Mouse (Mus musculus) heart, postnatal 4 days (tissue): ENCODE results near the gene Elmo3. TPM values are rescaled to one million over a fixed set of nuclear protein-coding genes. Genes with fewer than 3 reads are reported as not detected.

Source experiments
- DNase-seq: peaks from one replicate; pipeline ENCODE4 v3.0.0; 2021
- total RNA-seq, 2 experiments: library from RNA; stranded (reverse); gene quantifications; 2 replicates each; pipeline ENCODE4 v1.2.3; 2021

Gene Elmo3
- total RNA-seq, 2 experiments from 2014 or later = 1.5 to 2.1 TPM

DNA sequence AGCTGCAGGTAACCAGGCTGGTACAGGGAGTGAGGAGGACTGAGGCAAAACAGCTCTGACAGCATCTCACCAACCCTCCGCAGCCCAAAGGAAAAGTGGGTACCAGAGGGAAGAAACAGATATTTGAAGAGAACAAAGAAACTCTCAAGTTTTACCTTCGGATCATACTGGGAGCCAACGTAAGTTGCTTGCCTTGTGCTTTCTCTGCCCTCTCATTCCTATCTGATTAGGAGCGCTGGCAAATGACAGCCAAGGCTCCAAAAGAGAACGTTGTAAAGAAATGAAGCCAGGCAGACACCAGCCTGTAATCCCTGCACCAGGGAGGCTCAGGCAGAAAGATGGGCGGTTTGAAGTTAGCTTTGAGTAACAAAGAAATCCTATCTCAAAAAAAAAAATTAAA, 21.6 kb downstream of the Elmo3 start:
- DNase-seq = no peak

DNA sequence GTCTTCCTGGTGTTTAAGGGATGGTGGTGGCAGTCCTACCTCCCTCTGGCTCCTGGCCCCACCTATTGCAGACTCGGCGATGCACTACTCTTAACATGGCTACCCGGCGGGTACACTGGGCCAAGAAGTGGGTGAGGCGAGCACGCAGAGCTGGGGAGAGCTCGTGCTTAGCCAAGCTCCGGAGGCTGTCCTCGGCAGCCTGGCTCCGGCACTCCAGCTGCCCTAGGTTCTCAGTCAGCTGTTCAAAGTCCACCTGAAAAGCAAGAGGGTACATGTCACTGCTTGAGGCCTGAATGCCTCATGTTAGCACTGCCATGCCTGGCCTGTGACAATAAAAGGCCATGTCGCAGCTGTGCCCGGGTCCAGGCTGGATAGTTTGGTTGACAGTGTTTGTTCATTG, 24.9 kb downstream of the Elmo3 start:
- DNase-seq = no peak

DNA sequence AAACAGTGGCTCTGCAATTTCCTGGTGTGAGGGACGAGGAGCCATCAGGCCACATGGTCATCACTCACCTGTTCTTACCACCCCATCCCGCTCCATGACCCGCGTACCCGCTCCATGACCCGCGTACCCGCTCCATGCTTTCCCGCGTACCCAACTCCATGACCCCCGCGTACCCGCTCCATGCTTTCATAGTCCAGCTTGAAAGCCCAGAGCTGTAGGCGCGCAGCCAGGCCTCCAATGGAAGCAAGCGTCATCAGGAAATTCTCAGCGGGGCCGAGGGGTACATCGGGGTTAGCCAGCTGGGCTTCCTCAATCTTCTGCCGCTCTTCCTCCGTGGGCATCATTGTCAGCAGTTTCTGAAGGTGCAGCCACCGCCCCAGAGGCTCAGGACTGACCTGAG, 26.1 kb downstream of the Elmo3 start:
- DNase-seq = no peak

GRCm38 (mm10) chr8:105331931-105332330, 26.5 kb downstream of the Elmo3 start:
- no peak for DNase-seq

- DNase-seq = no peak
Observed at GRCm38 (mm10) chr8:105332523-105332922, 27.1 kb downstream of the Elmo3 start.

GRCm38 (mm10) chr8:105336373-105337130, 31.2 kb downstream of the Elmo3 start:
- no peak for DNase-seq

DNA sequence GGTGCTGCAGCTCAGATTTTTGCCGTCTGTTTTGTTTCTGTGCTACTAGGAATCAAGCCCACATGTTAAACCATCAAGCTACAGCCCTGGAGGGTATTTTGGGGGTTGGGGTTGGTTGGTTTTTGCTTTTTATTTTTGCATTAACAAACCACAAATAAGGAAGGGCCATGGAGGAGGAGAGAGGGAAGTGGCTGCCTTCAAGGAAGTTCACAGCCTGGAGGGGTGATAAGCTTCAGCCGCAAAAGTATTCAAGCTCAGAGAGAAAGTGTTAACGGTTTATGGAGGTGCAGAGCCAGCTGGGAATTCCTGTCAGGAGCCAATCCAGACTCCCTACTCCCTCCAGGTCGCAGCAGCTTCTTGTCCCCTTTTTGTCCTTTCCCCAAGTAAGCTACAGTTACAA, 33.6 kb downstream of the Elmo3 start:
- no peak for DNase-seq

DNA sequence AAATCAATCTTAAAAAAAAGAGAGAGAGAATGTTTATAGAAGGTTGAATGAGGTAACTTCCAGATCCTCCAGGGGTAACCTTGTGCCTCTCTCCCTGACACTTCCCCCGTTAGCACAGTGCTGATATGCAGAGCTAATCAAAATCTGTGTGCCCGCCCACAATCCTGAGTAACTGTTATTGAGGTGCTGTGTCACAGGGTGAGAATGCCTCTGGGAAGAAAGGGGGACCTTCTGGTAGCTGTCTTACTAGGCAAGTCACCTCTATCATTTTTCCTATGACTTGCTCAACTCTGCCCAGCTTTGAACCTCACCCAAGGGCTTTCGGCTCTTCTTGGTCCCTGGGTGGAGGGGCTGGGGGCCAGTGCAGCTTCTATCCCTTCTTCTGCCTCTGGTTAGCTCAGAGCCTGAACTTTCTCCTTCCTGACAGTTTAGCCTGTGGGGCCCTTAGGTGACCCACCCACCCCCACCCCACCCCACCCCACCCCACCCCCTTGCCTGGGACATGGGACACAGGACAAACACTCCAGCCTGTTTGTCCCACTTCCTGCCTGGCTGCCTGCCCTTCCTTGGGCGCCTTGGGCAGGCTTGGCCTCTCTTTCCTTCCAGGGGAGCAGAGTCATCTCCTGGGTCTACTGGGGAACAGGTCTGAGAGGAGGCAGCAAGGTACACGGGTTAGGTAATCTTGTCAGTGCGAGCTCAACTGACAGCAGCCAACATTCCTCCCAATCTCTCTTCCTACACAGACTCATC, 34.7 kb downstream of the Elmo3 start:
- DNase-seq = no peak

DNA sequence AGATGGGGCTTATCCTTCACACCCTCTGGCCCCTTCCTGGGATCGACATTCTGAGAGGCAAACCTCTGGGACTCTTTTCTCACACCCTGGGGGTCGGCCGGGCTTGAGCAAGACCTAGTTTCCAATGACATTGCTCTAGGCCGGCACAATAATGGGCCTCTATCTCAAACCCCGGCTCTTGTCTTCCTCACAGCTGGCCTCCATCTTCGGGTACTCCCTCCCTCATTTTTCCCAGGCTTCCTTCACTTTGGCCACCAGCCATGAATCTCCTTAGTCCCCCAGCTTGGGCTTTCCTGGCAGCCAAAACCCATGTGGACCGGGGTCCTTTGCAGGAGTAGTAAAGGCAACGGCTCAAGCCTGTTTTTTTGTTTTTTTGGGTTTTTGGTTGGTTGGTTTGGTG, 36.0 kb downstream of the Elmo3 start:
- peak; percentile 46 for DNase-seq

GRCm38 (mm10) chr8:105342768-105343167, 37.4 kb downstream of the Elmo3 start:
- no peak for DNase-seq

DNA sequence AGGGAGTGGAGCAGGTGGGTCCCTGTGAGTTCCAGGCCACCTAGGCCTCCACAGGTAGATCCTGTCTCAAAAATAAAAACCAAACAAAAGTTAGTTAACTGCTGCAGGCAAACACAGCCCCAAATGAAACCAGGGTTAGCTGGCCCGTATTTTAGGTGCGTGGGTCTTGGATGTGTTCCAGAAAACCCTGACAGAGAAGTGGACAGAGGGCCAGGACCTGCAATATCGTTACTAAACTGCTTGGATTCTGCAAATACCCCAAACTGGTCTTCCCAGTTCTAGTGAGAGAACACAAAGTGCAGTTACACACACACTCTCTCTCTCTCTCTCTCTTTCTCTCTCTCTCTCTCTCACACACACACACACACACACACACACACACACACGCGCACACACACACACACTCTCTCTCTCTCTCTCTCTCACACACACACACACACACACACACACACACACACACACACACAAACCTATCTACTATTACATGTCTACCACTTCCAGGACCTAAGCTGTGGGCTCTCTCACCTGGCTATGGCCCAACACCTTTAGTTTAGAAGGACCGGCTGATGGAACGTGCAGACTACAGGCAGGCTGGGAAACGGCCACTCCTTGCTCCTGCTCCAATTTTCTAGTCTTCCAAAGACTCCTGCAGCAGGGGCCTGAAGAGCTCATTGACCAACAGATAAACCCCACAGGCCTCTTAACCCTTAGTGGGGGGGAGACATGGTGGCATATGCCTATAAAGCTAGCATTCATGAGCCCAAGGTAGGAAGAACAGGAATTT, 38.6 kb downstream of the Elmo3 start:
- no peak for DNase-seq

DNA sequence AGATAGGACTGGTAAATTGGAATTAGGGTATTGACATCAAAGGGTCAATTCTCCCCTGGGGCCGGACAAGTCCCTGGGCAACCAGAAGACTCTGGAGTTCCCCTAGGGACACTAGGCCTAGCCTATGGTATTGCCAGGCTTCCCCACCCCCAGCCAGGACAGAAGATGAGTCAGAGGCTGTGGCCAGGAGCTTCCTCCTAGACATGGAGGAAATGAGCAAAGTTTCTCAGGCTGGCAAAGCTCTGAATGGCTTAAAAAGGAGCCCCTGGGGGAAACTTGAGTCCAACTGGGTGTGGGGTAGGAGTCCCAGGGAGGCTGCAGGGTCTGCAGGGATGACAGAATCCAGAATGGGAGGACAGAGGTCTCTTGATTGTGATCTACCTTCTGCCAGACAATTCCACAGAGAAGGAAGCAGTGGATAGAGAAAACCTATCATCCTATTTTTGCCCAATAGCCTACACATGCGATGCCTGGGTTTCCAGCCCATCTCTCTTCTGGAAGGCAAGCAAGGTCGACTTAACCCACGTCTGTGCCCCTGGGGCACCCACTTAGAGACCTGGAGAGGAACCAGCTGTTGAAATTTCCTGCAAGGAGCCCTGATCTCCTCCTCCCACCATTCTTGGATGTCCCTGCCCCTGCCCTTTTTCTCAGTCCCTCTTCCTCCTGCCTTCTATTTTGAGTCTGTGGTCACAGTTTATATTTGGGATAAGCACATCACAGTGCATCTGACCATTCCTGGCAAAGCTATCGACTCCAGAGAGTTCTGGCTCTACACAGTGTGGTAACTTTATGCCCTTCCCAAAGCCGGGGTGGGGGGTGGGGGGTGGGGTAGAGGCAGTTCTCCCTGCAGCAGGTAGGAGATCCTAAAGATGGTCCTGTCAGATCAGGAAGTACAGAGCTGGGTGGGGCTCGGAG, 39.9 kb downstream of the Elmo3 start:
- no peak for DNase-seq

GRCm38 (mm10) chr8:105346611-105347427, 41.4 kb downstream of the Elmo3 start:
- DNase-seq = peak; percentile 86

DNA sequence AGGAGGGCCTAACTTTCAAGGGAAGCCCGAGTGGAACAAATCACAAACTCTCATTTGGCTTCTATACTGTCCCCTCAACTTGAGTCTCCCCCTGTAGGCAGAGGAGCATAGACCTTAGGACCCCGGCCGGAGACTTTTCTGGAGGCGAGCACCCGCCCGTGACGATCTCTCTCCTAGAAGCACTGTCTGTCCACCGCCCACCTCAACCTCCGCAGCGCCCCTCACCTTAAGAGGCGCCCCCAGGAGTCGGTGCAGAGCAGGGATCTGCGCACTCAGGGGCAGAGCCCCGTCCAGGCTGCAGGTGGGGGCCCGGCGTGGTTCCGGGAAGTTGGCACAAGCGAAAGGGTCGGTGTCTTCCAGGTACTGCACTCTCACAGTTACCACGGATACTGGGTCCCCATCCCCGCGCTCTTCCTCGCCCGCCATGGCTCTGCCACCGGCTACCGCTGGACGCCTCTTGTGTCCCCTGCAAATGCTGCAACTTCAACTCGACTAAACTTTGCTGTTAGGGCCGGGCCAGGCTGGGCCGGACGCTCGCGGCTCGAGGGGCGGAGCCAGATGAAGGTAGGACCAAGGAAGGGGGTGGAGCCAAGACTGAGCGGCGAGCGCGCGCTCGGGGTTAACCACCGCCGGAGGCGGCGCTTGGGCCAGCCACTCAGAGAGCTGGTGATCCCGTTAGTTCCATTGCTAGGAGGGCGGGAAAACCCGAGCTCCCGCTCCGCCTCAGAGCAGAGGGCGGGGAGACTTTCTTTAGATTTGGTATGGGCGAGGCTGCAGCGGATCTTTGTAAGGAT, 42.2 kb downstream of the Elmo3 start, which contains the start of gene Fhod1:
Gene Fhod1, minus strand, starts transcription at position 526 of the 794 bp plus-strand sequence.
- peak; percentile 94 for DNase-seq

DNA sequence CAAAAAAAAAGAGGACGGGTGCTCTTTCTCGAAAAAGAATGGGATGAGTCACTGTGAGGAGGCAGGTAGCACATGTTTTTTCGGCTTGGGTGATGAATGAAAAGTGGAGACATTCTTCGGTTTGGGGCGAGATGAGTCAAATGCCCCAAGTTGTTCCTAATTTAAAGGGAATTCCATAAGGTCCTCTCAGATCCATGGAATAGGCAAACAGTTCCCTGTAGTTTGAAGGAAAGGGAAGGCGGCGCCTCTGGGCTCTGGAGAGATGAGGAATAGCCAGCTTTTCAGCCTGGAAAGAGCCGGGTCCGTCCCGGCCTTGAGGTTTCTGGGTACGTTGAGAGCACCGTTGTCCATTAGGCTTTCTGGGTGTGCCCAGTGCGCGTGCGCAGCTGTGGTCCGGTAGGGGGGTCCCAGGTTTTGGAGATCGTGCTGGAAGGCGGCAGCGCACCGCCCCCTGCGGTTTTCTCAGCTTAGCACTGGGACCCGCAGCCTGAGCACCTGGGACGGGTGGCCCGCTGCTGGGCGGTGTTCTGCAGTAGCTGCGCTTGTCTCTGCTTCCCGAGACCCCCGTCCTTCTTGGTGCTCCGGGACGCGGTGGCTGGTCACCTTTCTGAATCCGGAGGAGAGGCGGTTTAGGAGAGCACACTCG, 43.2 kb downstream of the Elmo3 start, which contains the start of gene Slc9a5:
Gene Slc9a5, plus strand, starts transcription at position 394 of the 646 bp plus-strand sequence.
- DNase-seq = peak; percentile 59

GRCm38 (mm10) chr8:105349096-105349771, 43.8 kb downstream of the Elmo3 start:
- no peak for DNase-seq

- no peak for DNase-seq
Observed at GRCm38 (mm10) chr8:105350186-105350585, 44.8 kb downstream of the Elmo3 start.

DNA sequence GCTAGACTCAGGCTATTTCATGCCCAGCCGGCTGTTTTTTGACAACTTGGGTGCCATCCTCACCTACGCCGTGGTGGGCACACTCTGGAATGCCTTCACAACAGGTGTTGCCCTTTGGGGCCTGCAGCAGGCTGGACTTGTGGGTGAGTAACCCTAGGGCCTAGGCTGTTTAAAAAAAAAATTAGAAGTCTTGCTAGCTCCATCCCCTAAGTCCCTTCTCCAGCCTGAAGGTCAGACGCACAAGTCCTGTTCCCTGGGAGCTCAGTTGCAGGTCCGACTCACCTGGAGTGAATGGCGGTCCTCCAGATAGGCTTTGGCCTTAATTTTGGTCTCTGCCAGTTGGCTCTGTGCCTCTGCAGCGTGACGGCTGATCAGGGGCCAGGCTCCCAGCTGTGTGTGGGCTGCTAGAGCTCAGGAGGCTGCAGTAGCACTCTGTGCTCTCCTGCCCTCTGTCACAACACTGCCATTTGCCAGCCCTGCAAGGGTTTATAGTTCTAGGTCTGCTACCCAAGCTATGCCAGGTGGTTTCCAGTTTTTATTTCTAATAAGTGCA, 48.3 kb downstream of the Elmo3 start:
- no peak for DNase-seq

GRCm38 (mm10) chr8:105354549-105354948, 49.1 kb downstream of the Elmo3 start:
- no peak for DNase-seq
